ENCODE assay signal across 30 mouse cellular contexts in the genomic region with DNA sequence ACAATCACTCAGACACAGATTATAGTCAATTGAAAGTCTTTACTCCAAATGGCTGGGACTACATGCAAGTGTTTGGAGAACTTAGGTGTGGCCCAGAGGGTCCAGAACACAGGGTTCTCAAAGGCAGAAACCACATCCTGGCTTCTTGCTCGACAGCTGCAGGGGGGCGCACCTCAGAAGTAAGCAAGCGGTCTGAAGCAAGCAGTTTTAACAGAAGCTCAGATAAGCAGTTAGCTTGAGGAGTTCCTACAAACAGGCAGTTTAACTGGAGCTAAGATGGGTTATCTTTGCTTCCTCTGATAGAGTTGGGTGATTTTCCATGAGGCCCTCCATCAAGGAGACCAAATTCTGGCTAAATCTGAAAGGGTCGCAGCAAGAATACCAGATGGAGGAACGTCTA. TPM values are rescaled to one million over a fixed set of nuclear protein-coding genes. Genes with fewer than 3 reads are reported as not detected.
DNase-seq lines count a peak whose midpoint lies in the region; TF ChIP-seq lines count a peak whose summit lies in the region.
"Had no signal": no experiment of that assay in that cellular context is flagged by ENCODE, and none has a peak within 500 bp of the region (broad histone marks: within the 10 kb centered on the region; RNA-seq: fewer than 3 reads in every experiment).

No protein-coding gene starts in this region.

- no peaks in the 10 kb centered on the region for H3K79me2 ChIP-seq in MEL (ENCODE audit: control insufficient read depth, insufficient read depth, low read length, poor library complexity)

- TF ChIP-seq EP300 in MEL (IDR thresholded peaks at IDR 0.05; ENCODE audit: low read depth in 1 of 2, low read length in 2 of 2): peak; percentile 82 to 84

- H3K4me3 ChIP-seq in MEL (ENCODE audit: control insufficient read depth in 1 of 2, insufficient read depth in 1 of 2, low read depth in 2 of 2, low read length in 2 of 2): peak overlapping the region in 1 of 2 experiments; percentile 34; a peak in 1 of 4 replicates
- H3K4me3 ChIP-seq in embryonic facial prominence, embryonic 10.5 days: no peak overlapping the region
- no peak overlapping the region for H3K4me3 ChIP-seq in kidney, adult 2 months (ENCODE audit: insufficient read depth, low read depth, low read length)
- H3K4me3 ChIP-seq: forebrain, embryonic 10.5 days; heart, embryonic 12.5 days; lung, embryonic 15.5 days; midbrain, embryonic 15.5 days; neural tube, embryonic 13.5 days had no signal

- WGBS in embryonic facial prominence, embryonic 10.5 days: 74% methylated on average over 5 of the region's 5 CpGs
- 81% methylated on average over 5 of the region's 5 CpGs for WGBS in kidney, adult 2 months

- H3K9ac ChIP-seq in MEL (ENCODE audit: control insufficient read depth, low read depth, low read length, poor library complexity, severe bottlenecking): peak overlapping the region; percentile 29; the same call in 1 of the 2 replicates
- H3K9ac ChIP-seq: heart, embryonic 12.5 days; liver, embryonic 14.5 days; lung, embryonic 15.5 days; midbrain, embryonic 15.5 days; neural tube, embryonic 13.5 days had no signal

- TF ChIP-seq CTCF in MEL (IDR thresholded peaks at IDR 0.05 in 2 of 3, conservative IDR thresholded peaks at IDR 0.05 in 1 of 3; ENCODE audit: control insufficient read depth in 1 of 3, insufficient read depth in 1 of 3, low read depth in 2 of 3, low read length in 3 of 3, poor library complexity in 1 of 3, severe bottlenecking in 1 of 3): peak in 1 of 3 experiments; percentile 10; a peak in 3 of 6 replicates
- TF ChIP-seq CTCF in kidney, adult 2 months (conservative IDR thresholded peaks at IDR 0.05; ENCODE audit: insufficient read depth, insufficient read length, low read depth, low read length): no peak

- peak; percentile 52 to 63 for DNase-seq in CD8-positive naive resting alpha-beta T cell, adult 2 months (ENCODE audit: low read depth in 2 of 2, low spot score in 2 of 2)
- peak; percentile 70 for DNase-seq in MEL (ENCODE audit: low read depth, low spot score)
- peak; percentile 47 for DNase-seq in naive thymus-derived CD4-positive, alpha-beta T cell, adult 2 months (ENCODE audit: low read depth)
- DNase-seq in thymus, postnatal 25 days: peak; percentile 79
- DNase-seq in kidney, adult 8-10 months: no peak
- no peak for DNase-seq in embryonic facial prominence, embryonic 10.5 days (ENCODE audit: low spot score)
- DNase-seq in kidney, adult 2 months: no peak
- DNase-seq: adrenal gland, postnatal 10 days; cerebellum, adult 8-10 months; gastrocnemius, postnatal 14 days; heart, adult 11 months; heart, postnatal 14 days; kidney, postnatal 4 days; lung, postnatal 36 days; right cerebral cortex, postnatal 25 days had no signal

- no peak for TF ChIP-seq POLR2A in MEL (IDR thresholded peaks at IDR 0.05; ENCODE audit: control insufficient read depth in 1 of 2, insufficient read depth in 1 of 2, low read depth in 1 of 2, low read length in 2 of 2, poor library complexity in 1 of 2)
- no peak for TF ChIP-seq POLR2A in kidney, adult 2 months (IDR thresholded peaks at IDR 0.05; ENCODE audit: low read depth, low read length)

- H3K27ac ChIP-seq in MEL (ENCODE audit: control insufficient read depth, low read depth, low read length): peak overlapping the region; percentile 58
- H3K27ac ChIP-seq in embryonic facial prominence, embryonic 10.5 days (replicated peaks): no peak overlapping the region
- H3K27ac ChIP-seq in kidney, adult 2 months (ENCODE audit: insufficient read depth, low read depth, low read length): no peak overlapping the region
- H3K27ac ChIP-seq: forebrain, embryonic 10.5 days; hindbrain, postnatal 0 days; liver, embryonic 14.5 days; lung, embryonic 15.5 days; midbrain, embryonic 15.5 days; neural tube, embryonic 13.5 days; stomach, postnatal 0 days had no signal

- H3K36me3 ChIP-seq in MEL (ENCODE audit: control insufficient read depth in 1 of 2, insufficient read depth in 2 of 2, low read length in 2 of 2): peaks cover 0 to 32% of the 10 kb centered on the region in 2 experiments; a peak in 2 of 4 replicates
- H3K36me3 ChIP-seq in embryonic facial prominence, embryonic 10.5 days (replicated peaks): no peaks in the 10 kb centered on the region
- no peaks in the 10 kb centered on the region for H3K36me3 ChIP-seq in kidney, adult 2 months (ENCODE audit: control insufficient read depth, insufficient read depth, low read length)
- H3K36me3 ChIP-seq: forebrain, embryonic 10.5 days; heart, embryonic 12.5 days; lung, embryonic 15.5 days; midbrain, embryonic 15.5 days; neural tube, embryonic 13.5 days had no signal

- TF ChIP-seq RAD21 in MEL (IDR thresholded peaks at IDR 0.05; ENCODE audit: low read depth, low read length): no peak

- peaks cover 32 to 40% of the 10 kb centered on the region in 2 experiments for H3K4me1 ChIP-seq in MEL (ENCODE audit: control insufficient read depth in 1 of 2, insufficient read depth in 2 of 2, low read length in 2 of 2)
- H3K4me1 ChIP-seq in embryonic facial prominence, embryonic 10.5 days: peaks cover 5% of the 10 kb centered on the region; the same call in 1 of the 2 replicates
- H3K4me1 ChIP-seq in kidney, adult 2 months (ENCODE audit: control insufficient read depth, insufficient read depth, low read length): no peaks in the 10 kb centered on the region
- H3K4me1 ChIP-seq: forebrain, embryonic 10.5 days; heart, embryonic 12.5 days; lung, embryonic 15.5 days; midbrain, embryonic 15.5 days; neural tube, embryonic 13.5 days had no signal

- H3K27me3 ChIP-seq in MEL (ENCODE audit: control insufficient read depth in 1 of 2, insufficient read depth in 2 of 2, low read length in 2 of 2): no peaks in the 10 kb centered on the region
- peaks cover 62% of the 10 kb centered on the region for H3K27me3 ChIP-seq in embryonic facial prominence, embryonic 10.5 days (replicated peaks; ENCODE audit: low read depth, poor library complexity, severe bottlenecking)
- H3K27me3 ChIP-seq in kidney, adult 2 months (replicated peaks; ENCODE audit: control insufficient read depth, insufficient read depth, low read length): no peaks in the 10 kb centered on the region
- H3K27me3 ChIP-seq: Patski had no signal

- H3K9me3 ChIP-seq in MEL (replicated peaks; ENCODE audit: insufficient read depth, low read length): no peaks in the 10 kb centered on the region
- H3K9me3 ChIP-seq in embryonic facial prominence, embryonic 10.5 days: no peaks in the 10 kb centered on the region
- H3K9me3 ChIP-seq: forebrain, embryonic 10.5 days; heart, embryonic 12.5 days; lung, embryonic 15.5 days; midbrain, embryonic 15.5 days; neural tube, embryonic 13.5 days had no signal

TF ChIP-seq in MEL, 35 proteins besides CTCF, POLR2A, EP300 and RAD21 (continues in another document):
- no peak for TF ChIP-seq TAL1 (IDR thresholded peaks at IDR 0.05; ENCODE audit: low read length)
- TF ChIP-seq ETS1 (IDR thresholded peaks at IDR 0.05; ENCODE audit: low read depth, low read length): 0 out of 2 replicates have a peak, but pooled peaks have one; percentile 48
- TF ChIP-seq MEF2A (IDR thresholded peaks at IDR 0.05; ENCODE audit: extremely low read depth, insufficient replicate concordance, low read depth, low read length, poor library complexity, severe bottlenecking): no peak
- no peak for TF ChIP-seq NELFE (IDR thresholded peaks at IDR 0.05; ENCODE audit: low read depth, low read length)
- peak; percentile 73 for TF ChIP-seq GATA1 (IDR thresholded peaks at IDR 0.05; ENCODE audit: low read depth, low read length)
- no peak for TF ChIP-seq ELF1 (IDR thresholded peaks at IDR 0.05; ENCODE audit: low read depth, low read length)
- TF ChIP-seq JUND (IDR thresholded peaks at IDR 0.05; ENCODE audit: low read depth, low read length): no peak
- TF ChIP-seq MYC (IDR thresholded peaks at IDR 0.05; ENCODE audit: low read depth, low read length): no peak
- no peak for TF ChIP-seq ZNF384 (IDR thresholded peaks at IDR 0.05; ENCODE audit: low read depth, low read length)
- no peak for TF ChIP-seq POLR2AphosphoS2 (IDR thresholded peaks at IDR 0.05; ENCODE audit: low read length)
- TF ChIP-seq ZMIZ1 (IDR thresholded peaks at IDR 0.05; ENCODE audit: low read depth, low read length): no peak
- TF ChIP-seq MAX (IDR thresholded peaks at IDR 0.05; ENCODE audit: low read length): no peak

RNA-seq across cellular contexts. Expression of gene Trnp1, which starts 8.2 kb away (rescaled TPM):
- total RNA-seq in MEL (2012; rRNA removed): 0.92 and 1.6 TPM in 2 replicates
- polyA plus RNA-seq in MEL (2012; ENCODE audit: insufficient read depth in 1 of 2, insufficient read length in 2 of 2, low read depth in 1 of 2, low replicate concordance in 2 of 2, missing spikeins in 1 of 2): 1 to 10 TPM in 1 of 2 experiments, not detected in 1; 1.6 TPM
- 0.57 and 1.1 TPM in 2 replicates for polyA plus RNA-seq in embryonic facial prominence, embryonic 10.5 days (2016; fragmentation: Nextera tagmentation; extraction: Ambion mirVana)
- 0.43 and 0.97 TPM in 2 replicates for polyA plus RNA-seq in kidney, adult 2 months (2012; rRNA removed)

RNA-seq across cellular contexts. Expression of gene Kdf1, which starts 12.2 kb away (rescaled TPM):
- total RNA-seq in MEL (2012; rRNA removed): 0.12 TPM in 1 of 2 replicates, not detected in the other
- under 1 TPM in 1 of 2 experiments, not detected in 1; 0.04 TPM for polyA plus RNA-seq in MEL (2012; ENCODE audit: insufficient read depth in 1 of 2, insufficient read length in 2 of 2, low read depth in 1 of 2, low replicate concordance in 2 of 2, missing spikeins in 1 of 2)
- polyA plus RNA-seq in embryonic facial prominence, embryonic 10.5 days (2016; fragmentation: Nextera tagmentation; extraction: Ambion mirVana): 11.0 and 13.6 TPM in 2 replicates
- 39.7 and 42.3 TPM in 2 replicates for polyA plus RNA-seq in kidney, adult 2 months (2012; rRNA removed)
- total RNA-seq: gastrocnemius, postnatal 14 days; heart, postnatal 14 days; left cerebral cortex, postnatal 25 days had no signal

RNA-seq across cellular contexts. Expression of gene Tent5b, which starts 26.6 kb away (rescaled TPM):
- 3.5 and 3.6 TPM in 2 replicates for total RNA-seq in MEL (2012; rRNA removed)
- polyA plus RNA-seq in MEL (2012; ENCODE audit: insufficient read depth in 1 of 2, insufficient read length in 2 of 2, low read depth in 1 of 2, low replicate concordance in 2 of 2, missing spikeins in 1 of 2): 1 to 10 TPM in 1 of 2 experiments, not detected in 1; 2.5 TPM
- polyA plus RNA-seq in embryonic facial prominence, embryonic 10.5 days (2016; fragmentation: Nextera tagmentation; extraction: Ambion mirVana): 1.0 and 1.2 TPM in 2 replicates
- 2.9 and 3.1 TPM in 2 replicates for polyA plus RNA-seq in kidney, adult 2 months (2012; rRNA removed)

RNA-seq across cellular contexts. Expression of gene Nudc, which starts 39.2 kb away (rescaled TPM):
- total RNA-seq in MEL (2012; rRNA removed): 504 and 516 TPM in 2 replicates
- 100 to 1,000 TPM in 1 of 2 experiments, not detected in 1; 732 TPM for polyA plus RNA-seq in MEL (2012; ENCODE audit: insufficient read depth in 1 of 2, insufficient read length in 2 of 2, low read depth in 1 of 2, low replicate concordance in 2 of 2, missing spikeins in 1 of 2)
- 489 and 518 TPM in 2 replicates for polyA plus RNA-seq in embryonic facial prominence, embryonic 10.5 days (2016; fragmentation: Nextera tagmentation; extraction: Ambion mirVana)
- polyA plus RNA-seq in kidney, adult 2 months (2012; rRNA removed): 42.7 and 61.4 TPM in 2 replicates

RNA-seq across cellular contexts. Expression of gene Nr0b2, which starts 46.6 kb away (rescaled TPM):
- not detected in 2 replicates for total RNA-seq in MEL (2012; rRNA removed)
- polyA plus RNA-seq in MEL (2012; ENCODE audit: insufficient read depth in 1 of 2, insufficient read length in 2 of 2, low read depth in 1 of 2, low replicate concordance in 2 of 2, missing spikeins in 1 of 2): under 1 TPM in 1 of 2 experiments, not detected in 1; 0.10 TPM
- polyA plus RNA-seq in embryonic facial prominence, embryonic 10.5 days (2016; fragmentation: Nextera tagmentation; extraction: Ambion mirVana): 0.17 TPM in 1 of 2 replicates, not detected in the other
- polyA plus RNA-seq in kidney, adult 2 months (2012; rRNA removed): 6.0 and 6.8 TPM in 2 replicates
- total RNA-seq: gastrocnemius, postnatal 14 days; left cerebral cortex, postnatal 25 days had no signal
- polyA plus RNA-seq: C2C12; cortical plate, adult 2 months; embryonic facial prominence, embryonic 11.5 days; forebrain, embryonic 10.5 days; forebrain, embryonic 16.5 days; hindbrain, embryonic 11.5 days; midbrain, embryonic 15.5 days; neural tube, embryonic 13.5 days; Patski had no signal

Comparison
In these comparisons a context has a peak if more than half of its experiments do, and no peak if none do; other contexts are left out.
1. DNase-seq: peak in CD8-positive naive resting alpha-beta T cell, adult 2 months (2 of 2), MEL (single experiment), naive thymus-derived CD4-positive, alpha-beta T cell, adult 2 months (single experiment) and thymus, postnatal 25 days (single experiment); none in kidney, adult 8-10 months (0 of 2), embryonic facial prominence, embryonic 10.5 days (single experiment) and kidney, adult 2 months (single experiment).
2. RNA of gene Kdf1, which starts 12.2 kb away (polyA plus RNA-seq): 39.7 to 42.3 TPM in kidney, adult 2 months and 11.0 to 13.6 TPM in embryonic facial prominence, embryonic 10.5 days; 0.04 TPM in MEL; every median in the first group is over 10 times any median in the second.